Mouse (Mus musculus): ENCODE results near the gene Nodal.

- TF ChIP-seq POLR2A (IDR thresholded peaks at IDR 0.05; ENCODE audit: control insufficient read depth, extremely low read depth, insufficient read depth, low read length, poor library complexity): no peak
- TF ChIP-seq CTCF (IDR thresholded peaks at IDR 0.05; ENCODE audit: borderline replicate concordance, control insufficient read depth, extremely low read depth, insufficient read depth, low read length, poor library complexity): peak; percentile 83; the same call in 1 of the 2 replicates
Observed at GRCm38 (mm10) chr10:61399156-61399734, 18.5 kb upstream of the Nodal start.

All from thymus, adult 2 months (tissue).